Mouse (Mus musculus) kidney, postnatal 14 days (tissue): ENCODE results near the gene Reep1.

Experiments
- DNase-seq: peaks from one replicate; pipeline ENCODE4 v3.0.0; 2022; ENCODE audit warnings: mixed read lengths

Reep1 gene

DNA sequence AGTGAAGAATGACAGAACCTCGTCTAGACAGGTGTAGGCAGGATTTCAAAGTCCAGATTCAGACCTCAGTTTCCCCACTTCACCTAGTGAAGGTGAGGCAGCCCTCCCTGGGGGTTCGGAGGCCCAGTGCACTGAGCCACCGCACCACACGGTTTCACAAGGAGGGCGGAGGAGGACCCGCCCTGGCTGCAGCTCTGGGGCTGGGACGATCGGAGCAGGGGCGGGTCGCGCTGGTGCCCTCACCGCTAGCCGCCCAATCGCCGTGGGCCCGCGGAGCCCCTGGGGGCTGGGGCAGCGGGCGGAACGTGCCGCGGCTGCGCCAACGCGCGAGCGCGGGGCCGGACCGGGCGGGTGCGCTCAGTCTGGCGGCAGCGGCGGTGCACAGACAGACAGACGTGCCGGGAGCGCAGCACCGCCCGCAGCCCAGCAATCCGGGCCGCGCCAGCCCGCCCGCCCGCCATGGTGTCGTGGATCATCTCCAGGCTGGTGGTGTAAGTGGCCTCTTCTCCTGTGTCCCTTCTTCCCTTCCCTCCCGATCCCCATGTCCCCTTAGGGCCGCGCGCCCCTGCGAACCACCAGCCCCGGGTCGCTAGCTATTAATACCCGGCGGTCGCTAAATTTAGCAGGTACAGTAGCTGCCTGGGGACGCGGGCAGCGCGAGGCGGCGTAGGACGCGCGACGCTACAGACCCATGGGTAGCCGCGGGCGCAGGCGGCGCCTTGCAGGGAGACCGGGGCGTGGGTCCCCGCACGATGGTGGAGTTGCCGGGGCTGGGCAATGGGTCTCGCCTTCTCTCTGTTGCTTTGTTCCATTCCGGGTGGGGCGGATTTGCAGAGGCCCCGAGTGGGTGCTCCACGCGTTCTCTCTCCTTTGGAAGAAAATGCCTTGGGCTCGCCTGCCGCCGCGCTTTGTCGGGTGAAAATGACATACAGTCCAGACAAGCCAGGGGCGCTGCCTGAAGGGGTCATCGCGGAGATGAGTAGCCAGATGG, at the start of gene Reep1:
Gene Reep1 (plus strand): TSS at position 51 of the 991 bp plus-strand sequence.
- DNase-seq: peak; percentile 66

DNA sequence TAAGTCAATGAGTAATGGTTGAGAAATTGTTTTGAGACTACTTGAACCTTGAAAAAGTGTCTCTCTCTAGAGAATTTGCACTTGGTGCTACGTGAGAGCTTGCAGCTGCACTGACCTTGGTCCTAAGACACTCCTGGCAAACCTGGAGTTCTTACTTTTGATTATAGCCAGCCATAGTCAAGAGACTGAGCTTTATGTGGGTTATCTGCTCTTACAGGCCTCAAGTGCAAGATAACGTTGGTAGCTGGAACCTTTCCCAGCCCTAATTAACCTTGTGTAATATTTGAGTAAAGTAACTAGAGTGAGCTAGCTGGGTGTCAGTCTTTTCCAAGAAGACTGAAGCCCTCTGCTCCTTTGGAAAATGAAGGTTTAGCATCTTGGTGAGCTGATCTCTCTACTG, 49.1 kb upstream of the Reep1 start:
- DNase-seq: no peak

DNA sequence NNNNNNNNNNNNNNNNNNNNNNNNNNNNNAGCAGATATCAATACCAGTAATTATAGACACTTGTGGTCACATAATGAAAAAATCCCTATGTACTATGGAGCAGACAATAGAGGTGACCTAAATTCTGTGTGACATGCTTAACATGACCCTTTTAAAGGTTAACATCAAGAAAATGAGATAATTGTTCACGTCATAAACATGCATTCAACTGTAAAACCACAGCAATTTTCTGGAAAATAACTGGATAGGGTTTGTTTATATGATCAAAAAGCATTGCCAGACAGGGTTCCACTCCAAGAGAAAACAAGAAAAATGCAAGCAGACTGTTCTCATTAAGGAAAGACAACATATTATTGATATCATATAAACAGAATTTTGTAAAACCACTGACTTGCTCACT, 42.9 kb upstream of the Reep1 start:
- DNase-seq: no peak

DNA sequence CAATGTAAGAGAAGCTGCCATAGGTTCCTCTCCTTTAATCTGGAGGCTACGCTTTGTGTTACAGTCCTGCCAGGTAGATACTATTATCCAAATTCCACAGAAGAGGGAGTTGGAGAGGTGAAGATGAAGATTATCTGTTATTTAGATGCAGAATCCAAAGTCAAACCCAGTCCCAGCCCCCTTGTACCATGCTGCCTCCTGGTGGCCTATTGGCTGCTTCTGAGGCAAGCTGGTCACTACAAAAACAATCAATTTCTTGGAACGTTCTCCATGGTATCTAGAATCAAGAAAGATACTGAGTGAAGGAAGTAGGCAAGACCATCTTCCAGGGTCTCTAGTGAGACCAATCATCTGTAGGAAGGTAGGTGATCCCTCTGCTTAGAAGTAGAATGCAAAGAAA, 34.2 kb upstream of the Reep1 start:
- peak; percentile 5 for DNase-seq

DNA sequence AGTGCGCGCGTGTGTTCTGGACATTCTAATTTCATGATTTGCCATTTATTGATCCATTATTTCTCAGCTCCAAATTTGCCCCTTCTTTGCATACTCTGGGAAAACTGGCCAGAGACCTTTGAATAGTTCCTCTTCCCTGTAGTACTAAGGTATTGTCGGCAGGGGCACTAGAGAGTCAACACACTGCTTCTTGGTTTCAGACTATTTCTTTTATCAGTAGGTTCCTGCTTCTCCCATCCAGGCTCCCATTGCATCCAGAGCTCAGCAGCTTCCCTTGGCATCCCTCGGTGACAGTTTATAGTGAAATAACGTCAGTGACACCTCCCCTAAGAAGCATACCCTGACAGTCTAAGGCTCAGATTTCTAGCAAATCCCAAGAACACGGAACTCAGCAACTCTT, 28.5 kb upstream of the Reep1 start:
- DNase-seq: no peak

DNA sequence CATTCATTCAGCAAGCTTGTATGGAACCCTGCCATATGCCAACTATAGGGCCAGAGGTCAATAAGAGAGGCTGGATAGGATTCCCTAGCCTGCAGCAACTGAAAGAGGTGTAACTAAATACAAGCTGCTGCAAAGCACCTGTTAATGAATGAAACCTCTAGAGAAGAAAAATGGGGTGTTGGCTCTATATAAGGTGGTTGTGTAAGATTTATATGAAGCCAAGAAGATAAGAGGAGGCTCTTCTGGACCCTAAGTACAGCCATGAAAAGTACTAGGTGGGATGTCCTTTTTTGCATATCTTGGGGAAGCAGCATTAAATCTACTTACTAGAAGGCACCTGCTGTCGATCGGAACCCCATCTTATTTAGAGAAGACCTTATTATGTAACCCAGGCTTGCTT, 12.2 kb upstream of the Reep1 start:
- DNase-seq: no peak

DNA sequence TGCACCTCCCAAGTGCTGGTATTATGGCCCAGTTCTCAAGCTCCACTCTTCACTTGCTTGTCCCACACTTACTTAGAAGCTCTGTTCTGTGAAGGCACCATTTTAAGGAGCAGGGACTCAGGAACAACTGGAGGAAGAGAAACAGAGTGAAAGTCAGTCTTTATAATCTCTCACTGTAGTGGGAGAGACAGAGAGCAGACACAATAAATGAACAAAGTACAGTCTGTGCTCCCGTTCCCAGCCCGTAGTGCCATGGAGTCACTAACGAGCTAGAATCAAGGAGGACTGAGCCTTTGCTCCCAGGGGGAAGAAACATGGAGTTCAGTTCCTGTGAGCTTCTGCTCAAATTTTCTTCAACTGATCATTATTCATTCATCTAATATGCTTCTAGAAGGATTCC, 11.8 kb upstream of the Reep1 start:
- no peak for DNase-seq

DNA sequence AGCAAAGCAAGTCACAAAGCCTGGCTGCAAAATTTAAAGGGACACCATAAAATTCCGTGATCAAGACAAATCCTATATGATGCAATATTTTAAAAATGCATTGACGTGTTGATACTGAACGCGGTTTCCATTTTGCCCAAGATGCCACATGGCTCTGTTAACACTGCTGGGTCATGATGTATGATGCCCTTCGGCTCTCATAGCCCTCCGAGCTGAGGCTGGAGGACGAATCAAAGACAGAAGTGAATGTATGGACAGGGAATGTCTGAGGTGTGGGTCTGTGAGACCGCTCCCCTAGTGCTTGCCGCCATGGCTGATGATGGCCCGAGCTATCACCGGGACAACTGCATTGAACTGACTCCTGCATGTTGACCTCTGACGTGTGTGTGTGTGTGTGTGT, 490 bp upstream of the Reep1 start:
- DNase-seq: no peak

DNA sequence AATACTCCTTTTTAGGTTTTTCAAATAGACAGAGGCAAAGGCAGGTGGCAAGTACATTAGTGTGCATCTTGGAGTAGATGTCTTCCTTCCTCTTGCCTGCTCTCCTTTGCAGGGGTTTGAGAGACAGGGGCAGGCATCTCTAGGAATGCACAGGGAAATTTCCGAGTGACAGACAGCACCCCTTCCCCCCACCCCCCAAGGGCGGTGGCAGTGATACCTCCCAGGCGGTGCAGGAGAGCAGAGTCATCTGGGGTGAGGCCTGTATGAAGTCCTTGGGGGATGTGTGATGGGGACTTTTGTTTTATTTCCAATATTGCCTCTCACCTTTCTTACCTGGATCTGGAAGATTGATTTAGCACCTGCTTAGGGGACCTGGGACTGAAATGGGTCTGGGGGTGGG, 1.2 kb downstream of the Reep1 start:
- DNase-seq: no peak

DNA sequence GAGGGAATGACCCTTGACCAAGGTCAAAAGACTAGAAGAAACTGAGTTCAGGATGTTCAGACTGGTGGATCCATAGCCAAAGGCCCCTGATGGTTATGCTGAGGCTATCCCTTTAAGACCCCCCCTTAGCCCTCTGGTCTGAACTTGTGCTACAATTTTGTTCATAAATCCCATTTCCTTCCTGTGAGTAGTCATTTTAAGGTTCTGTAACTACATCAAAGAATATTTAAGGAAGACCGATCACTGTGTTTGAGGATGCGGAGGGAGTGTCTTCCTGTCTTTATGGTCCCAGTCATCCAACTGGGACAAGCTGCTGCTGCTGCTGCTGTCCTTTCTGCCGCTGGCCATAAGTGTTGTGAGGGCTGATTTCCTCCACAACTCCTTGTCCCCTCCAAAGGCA, 3.0 kb downstream of the Reep1 start:
- DNase-seq: no peak

DNA sequence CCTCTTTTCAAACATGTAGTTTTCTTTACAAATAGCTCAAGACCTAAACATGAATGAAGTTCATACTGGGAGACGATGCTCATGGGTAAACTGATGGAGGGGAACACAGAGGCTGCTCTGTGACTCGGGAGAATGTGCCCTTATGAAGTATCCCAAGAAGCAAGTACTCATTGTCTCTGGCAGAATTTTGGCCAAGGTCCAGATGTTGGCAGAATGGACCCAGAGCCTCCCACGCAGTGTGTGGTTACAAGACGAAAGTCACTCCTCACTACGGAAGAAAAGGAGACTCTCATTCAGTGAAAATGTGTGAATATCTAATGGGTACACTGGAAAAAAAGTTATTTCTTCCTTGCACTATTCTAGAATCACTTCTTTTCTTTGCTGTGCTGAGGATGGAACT, 3.8 kb downstream of the Reep1 start:
- DNase-seq: no peak

DNA sequence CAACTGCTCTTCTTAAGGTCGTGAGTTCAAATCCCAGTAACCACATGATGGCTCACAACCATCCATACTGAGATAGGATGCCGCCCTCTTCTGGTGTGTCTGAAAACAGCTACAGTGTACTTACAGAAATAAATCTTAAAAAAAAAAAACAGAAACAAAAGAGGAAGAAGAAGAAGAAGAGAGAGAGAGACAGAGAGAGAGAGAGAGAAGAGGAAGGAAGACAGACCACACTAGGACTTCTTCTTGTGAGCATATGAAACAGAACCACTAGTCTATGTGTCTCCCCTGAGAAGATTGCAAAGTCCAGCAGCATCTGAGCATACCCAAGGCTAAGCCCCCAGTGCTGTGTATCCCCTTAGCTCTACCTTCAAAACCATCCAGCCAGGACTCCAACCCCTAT, 6.2 kb downstream of the Reep1 start:
- no peak for DNase-seq

DNA sequence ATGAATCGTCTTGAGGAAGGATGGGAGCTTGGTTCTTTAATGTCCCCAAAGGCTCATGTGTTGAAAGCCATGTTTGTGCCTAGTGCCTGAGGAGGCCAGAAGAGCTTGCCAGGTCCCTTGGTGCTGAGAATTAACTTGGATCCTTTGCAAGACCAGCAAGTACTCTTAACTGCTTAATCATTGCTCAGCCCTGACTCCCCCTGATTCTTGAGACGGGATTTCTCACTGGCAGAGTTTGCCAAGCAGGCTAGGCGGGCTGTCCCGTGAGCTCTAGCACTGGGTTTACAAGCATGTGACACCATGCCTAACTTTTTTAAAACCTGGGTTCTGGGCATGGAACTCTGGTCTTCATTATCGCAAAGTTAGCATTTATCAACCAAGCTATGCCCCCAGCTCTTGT, 7.6 kb downstream of the Reep1 start:
- DNase-seq: no peak

DNA sequence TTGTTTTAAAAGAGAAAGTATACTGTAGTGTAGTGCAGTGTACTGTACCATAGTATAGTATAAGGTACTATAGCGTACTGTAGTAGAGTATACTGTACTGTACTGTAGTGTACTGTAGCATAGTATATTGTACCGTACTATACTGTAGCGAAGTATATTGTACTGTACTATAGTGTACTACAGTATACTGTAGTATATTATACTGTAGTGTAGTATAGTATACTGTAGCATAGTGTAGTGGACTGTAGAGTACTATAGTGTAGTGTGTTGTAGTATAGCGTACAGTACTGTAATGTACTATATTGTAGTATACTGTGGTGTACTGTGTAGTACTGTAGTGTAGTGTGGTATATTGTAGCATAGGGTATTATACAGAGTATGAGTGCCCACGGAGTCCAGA, 9.1 kb downstream of the Reep1 start:
- no peak for DNase-seq

DNA sequence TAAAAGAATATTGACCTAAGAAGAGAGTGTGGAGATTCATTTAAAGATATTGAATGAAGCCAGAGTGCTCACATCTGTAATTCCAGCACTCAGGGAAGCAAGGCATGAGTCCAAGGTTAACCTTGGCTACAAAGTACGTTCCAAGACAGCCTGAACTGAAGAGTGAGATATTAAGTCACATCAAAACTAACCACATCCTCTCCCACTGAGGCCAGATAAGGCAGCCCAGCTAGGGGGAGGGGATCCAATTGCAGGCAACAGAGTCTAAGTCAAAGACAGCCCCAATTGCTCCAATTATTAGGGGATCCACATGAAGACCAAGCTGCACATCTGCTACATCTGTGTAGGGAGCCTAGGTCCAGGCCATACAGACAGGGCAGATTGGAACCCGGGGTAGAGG, 11.0 kb downstream of the Reep1 start:
- DNase-seq: no peak

DNA sequence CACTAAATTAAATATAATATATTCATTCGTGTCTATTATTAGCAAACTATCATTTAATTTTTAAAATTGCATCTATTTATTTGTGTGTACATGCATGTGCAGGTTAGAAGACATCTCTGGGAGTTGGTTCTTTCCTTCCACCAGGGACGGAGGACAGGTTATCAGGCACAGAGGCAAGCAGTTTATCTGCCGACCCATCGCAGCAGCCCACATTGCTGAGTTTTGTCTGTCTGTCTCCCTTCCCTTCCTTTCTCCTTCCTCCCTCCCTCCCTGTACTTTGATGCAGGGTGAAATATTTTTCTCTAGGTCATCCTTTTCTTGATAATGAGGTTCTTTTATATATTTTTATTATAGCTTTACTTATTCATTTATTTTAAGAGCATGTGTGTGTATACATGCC, 11.9 kb downstream of the Reep1 start:
- no peak for DNase-seq

DNA sequence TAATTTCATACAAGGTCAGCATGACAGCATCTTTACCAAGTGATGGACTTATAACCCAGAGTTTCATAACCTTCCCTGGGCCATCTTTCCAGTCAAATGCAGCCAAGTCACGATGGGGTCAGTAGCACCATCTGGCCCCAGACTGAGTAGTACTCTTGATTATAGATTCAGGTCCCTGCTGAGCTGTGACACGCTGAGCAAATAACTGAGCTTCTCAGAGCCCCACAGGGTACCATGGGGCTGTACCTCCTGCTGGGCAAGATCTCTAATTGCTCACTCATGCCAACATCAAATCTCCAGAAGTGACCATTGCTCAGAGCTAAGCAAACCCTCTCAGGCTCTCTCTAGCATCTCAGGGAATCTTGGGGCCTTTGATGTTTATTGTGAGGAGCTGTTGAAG, 15.6 kb downstream of the Reep1 start:
- no peak for DNase-seq

DNA sequence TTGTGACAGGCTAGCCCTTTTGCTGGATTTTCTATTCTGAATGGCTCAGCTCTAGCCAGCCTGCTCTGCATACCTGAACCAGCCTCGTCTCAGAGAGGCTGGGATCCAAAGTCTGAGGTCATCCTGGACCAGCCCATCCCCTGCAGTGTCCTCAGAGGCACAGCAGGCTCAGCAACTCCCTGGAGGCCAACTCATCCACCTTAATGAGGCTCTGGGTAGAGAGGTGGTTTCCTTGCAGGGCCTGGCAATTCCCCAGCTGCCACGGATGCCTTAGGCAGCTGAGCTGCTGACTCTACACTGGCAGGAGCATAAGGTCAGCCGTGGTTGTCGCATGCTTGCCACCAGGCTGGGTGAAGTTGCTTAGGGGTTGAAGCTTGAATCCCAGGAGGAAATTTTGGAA, 16.2 kb downstream of the Reep1 start:
- no peak for DNase-seq

DNA sequence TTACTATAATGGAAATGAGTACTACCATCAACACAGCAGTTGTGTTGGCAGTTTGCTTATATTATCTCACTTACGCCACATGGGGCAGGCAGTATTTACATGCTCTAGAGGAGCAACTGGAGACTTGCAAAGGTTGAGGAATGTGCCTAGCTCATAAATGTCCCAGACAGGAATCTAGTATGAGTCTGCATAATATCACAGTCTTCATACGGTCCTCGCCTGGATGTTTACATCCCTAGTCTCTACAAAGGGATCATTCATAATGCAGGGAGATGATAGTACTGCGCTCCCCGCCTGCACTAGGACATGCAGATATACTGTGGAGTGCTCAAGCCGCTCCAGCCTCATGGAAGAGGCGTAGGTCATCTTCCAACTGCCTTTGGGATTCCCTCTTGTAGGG, 19.3 kb downstream of the Reep1 start:
- no peak for DNase-seq

DNA sequence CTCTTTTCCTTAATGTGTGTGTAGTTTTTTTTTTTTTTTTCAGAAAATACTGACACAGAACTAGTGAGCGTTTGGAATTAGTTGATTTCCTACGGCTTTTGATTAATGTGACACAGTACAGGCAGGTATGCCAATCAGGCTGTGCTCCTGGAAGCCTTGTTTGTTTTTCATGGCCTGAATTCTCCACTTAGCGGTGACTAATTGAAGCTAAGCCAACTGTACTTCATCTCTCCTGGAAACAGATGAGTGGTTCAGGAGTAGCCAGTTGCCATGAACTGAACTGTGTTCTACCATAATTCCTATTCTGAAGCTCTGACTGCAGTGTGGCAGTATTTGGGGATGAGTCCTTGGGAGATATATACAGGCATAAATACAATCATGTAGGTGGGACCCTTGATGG, 20.9 kb downstream of the Reep1 start:
- DNase-seq: no peak

DNA sequence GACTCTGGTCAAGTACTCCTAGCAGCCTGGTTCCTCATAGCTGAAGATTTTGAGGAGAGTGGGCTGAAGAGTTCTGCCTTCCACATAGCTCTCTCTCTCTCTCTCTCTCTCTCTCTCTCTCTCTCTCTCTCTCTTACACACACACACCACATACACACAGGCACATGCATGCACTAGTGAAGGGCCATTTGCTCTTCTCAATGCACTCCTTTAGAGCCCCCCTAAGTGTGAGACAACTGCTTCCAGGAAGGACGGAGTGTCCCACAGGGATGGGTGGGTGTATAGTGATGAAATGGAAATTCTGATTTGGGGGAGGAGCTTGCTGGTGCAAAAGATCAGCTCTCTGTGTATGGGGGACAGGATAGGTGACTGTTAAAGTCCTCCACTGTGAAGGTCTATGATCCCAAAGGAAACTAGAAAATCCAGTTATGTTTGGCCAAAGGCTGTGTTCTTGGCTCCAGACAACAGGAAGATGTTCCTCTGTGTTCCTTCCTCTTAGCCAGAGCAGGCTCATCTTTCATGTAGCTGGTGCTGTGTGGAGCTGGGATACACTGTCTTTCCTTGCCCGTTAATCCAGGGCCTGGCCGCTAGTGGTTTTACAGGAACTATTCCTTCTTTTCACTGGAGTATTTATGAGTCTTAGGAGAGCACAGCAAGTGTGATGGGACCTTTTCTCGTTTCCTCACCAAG, 27.7 kb downstream of the Reep1 start:
- peak; percentile 34 for DNase-seq

DNA sequence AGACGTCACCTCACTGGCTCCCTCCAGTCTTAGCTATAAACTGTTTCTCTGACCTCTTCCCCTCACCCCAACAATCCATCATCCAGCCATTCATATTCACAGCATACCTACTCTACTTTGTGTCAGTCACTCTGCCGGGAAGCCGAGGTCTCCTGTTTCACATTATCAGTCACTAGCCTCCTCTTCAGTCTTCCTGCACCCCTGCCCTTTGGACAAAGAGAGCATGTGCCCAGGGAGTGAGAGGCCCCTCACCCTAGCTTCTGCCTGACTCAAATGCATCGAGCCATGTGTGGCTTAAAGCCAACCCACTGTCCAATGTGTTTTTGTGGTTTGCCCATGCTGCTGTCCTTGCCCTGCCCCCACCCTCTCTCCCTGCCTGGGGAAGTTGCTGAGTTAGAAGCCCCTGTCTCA, 28.2 kb downstream of the Reep1 start:
- DNase-seq: peak; percentile 34

DNA sequence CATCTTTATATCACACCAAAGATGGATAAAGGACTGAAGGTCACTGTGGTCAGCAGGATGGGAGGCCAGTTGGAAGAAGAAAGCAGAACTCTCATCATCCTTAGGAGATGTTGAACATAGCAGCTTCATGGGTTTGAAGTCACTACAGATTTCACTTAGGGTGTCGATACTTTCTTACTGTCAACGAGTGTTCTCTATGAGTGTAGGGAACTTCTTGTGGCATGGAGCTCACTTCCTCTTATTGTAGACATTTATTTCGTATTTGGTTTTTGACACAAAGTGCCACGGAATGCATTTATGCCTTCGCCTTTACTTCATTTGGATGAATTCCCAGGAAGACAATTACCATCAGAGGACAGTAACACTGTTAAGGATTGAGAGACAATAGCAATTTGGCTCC, 28.7 kb downstream of the Reep1 start:
- DNase-seq: no peak

DNA sequence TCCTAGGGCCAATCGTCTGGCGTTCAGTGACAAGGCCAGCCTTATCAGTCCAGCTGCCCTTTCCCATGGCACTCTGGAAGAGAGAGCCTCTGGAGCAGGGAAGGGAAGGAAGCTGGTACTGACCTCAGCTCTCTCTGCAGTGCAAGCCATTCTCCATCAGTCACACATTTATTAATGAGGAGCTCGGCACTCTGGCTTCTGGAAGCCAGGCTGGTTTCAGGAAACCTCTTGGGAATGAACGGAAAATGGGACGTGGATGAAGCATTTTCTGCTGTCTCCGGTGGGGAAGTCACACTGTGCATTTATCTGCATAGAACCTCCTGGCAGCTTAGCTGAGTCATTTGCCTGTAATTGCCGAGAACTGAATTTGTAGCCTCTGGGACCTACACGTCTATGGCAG, 29.8 kb downstream of the Reep1 start:
- peak; percentile 47 for DNase-seq
